Mouse (Mus musculus) liver, embryonic 12.5 days (tissue): ENCODE results near the gene Brinp2. TPM values are rescaled to one million over a fixed set of nuclear protein-coding genes. Genes with fewer than 3 reads are reported as not detected.

ENCODE experiments used
- ATAC-seq: fragments of 200-750 bp; cut with Nextera tagmentation; 2 replicates; pipeline ENCODE4 v1.8.0; 2017; ENCODE audit warnings: moderate number of reproducible peaks, mild to moderate bottlenecking, moderate library complexity
- H3K27ac ChIP-seq: fragments of 300-500 bp; sonication (generic); 2 replicates; pipeline ENCODE4 v1.5.1; 2016; ENCODE audit warnings: mild to moderate bottlenecking
- H3K27me3 ChIP-seq: fragments of 300-500 bp; sonication (generic); replicated peaks from 2 replicates; pipeline ENCODE4 v1.6.1; 2016; ENCODE audit warnings: mild to moderate bottlenecking, moderate library complexity
- H3K36me3 ChIP-seq: fragments of 300-500 bp; sonication (generic); 2 replicates; pipeline ENCODE4 v1.6.1; 2016; ENCODE audit warnings: mild to moderate bottlenecking, moderate library complexity
- H3K4me1 ChIP-seq: fragments of 300-500 bp; sonication (generic); 2 replicates; pipeline ENCODE4 v1.6.1; 2016
- H3K4me2 ChIP-seq: fragments of 300-500 bp; sonication (generic); 2 replicates; pipeline ENCODE4 v1.6.1; 2016; ENCODE audit warnings: mild to moderate bottlenecking, moderate library complexity
- H3K4me3 ChIP-seq: fragments of 300-500 bp; sonication (generic); 2 replicates; pipeline ENCODE4 v1.5.1; 2016; ENCODE audit warnings: mild to moderate bottlenecking, moderate library complexity
- H3K9ac ChIP-seq: fragments of 300-500 bp; sonication (generic); 2 replicates; pipeline ENCODE4 v1.6.1; 2016; ENCODE audit warnings: mild to moderate bottlenecking, moderate library complexity
- H3K9me3 ChIP-seq: fragments of 300-500 bp; sonication (generic); replicated peaks from 2 replicates; pipeline ENCODE4 v1.6.1; 2016; ENCODE audit warnings: mild to moderate bottlenecking, moderate library complexity
- WGBS: fragments of 180-500 bp; shearing (Covaris S2); methylation state at CpG from one replicate; pipeline ENCODE4 v1.1.7; 2016; ENCODE audit not compliant: insufficient replicate concordance; 5-methylcytosine and 5-hydroxymethylcytosine counted together
- polyA plus RNA-seq: library from polyadenylated mRNA; unstranded; fragments of >200 nt; fragmentation: Nextera tagmentation; extraction: Ambion mirVana; gene quantifications from 2 replicates; pipeline ENCODE4 v1.2.1, GENCODE M21; 2016

Brinp2 gene
- polyA plus RNA-seq, 1 experiment from 2014 or later: 0.07 TPM

GRCm38 (mm10) chr1:158283869-158284268, 72.3 kb downstream of the Brinp2 start:
- Histone ChIP-seq H3K27me3 (no peaks in the 10 kb centered on the region), H3K9me3 (no peaks in the 10 kb centered on the region), H3K36me3 (no peaks in the 10 kb centered on the region), H3K4me3 (no peak overlapping the region), H3K27ac (no peak overlapping the region), H3K4me1 (no peaks in the 10 kb centered on the region), H3K9ac (no peak overlapping the region), H3K4me2 (no peak overlapping the region)
- ATAC-seq: no peak
- 74% methylated on average over 7 of the region's 7 CpGs for WGBS

- Histone ChIP-seq H3K27me3 (no peaks in the 10 kb centered on the region), H3K4me3 (no peak overlapping the region), H3K36me3 (no peaks in the 10 kb centered on the region), H3K27ac (no peak overlapping the region), H3K9me3 (no peaks in the 10 kb centered on the region), H3K9ac (no peak overlapping the region), H3K4me2 (no peak overlapping the region), H3K4me1 (no peaks in the 10 kb centered on the region)
- ATAC-seq: no peak
- 63% methylated on average over 9 of the region's 9 CpGs for WGBS
Measured at GRCm38 (mm10) chr1:158272058-158272457, 84.1 kb downstream of the Brinp2 start.

GRCm38 (mm10) chr1:158267020-158267571, 89.0 kb downstream of the Brinp2 start:
- Histone ChIP-seq H3K36me3 (no peaks in the 10 kb centered on the region), H3K4me3 (no peak overlapping the region), H3K27ac (no peak overlapping the region), H3K9me3 (no peaks in the 10 kb centered on the region), H3K4me1 (no peaks in the 10 kb centered on the region), H3K27me3 (no peaks in the 10 kb centered on the region), H3K9ac (no peak overlapping the region), H3K4me2 (no peak overlapping the region)
- WGBS: 47% methylated on average over 8 of the region's 8 CpGs
- no peak for ATAC-seq

- no peaks in the 10 kb centered on the region for H3K9me3 ChIP-seq
- H3K36me3 ChIP-seq: no peaks in the 10 kb centered on the region
- no peaks in the 10 kb centered on the region for H3K27me3 ChIP-seq
- H3K4me1 ChIP-seq: no peaks in the 10 kb centered on the region
- no peak overlapping the region for H3K4me2 ChIP-seq
- no peak overlapping the region for H3K4me3 ChIP-seq
- no peak overlapping the region for H3K9ac ChIP-seq
- no peak overlapping the region for H3K27ac ChIP-seq
- WGBS: 64% methylated on average over 3 of the region's 3 CpGs
- ATAC-seq: no peak
Measured at GRCm38 (mm10) chr1:158266293-158267019, 89.7 kb downstream of the Brinp2 start.

- no peaks in the 10 kb centered on the region for H3K9me3 ChIP-seq
- 66% methylated on average over 5 of the region's 5 CpGs for WGBS
- no peaks in the 10 kb centered on the region for H3K36me3 ChIP-seq
- no peak overlapping the region for H3K4me3 ChIP-seq
- ATAC-seq: no peak
- H3K4me2 ChIP-seq: no peak overlapping the region
- no peak overlapping the region for H3K9ac ChIP-seq
- H3K27ac ChIP-seq: no peak overlapping the region
- no peaks in the 10 kb centered on the region for H3K27me3 ChIP-seq
- no peaks in the 10 kb centered on the region for H3K4me1 ChIP-seq
Measured at GRCm38 (mm10) chr1:158259516-158260235, 96.5 kb downstream of the Brinp2 start.

GRCm38 (mm10) chr1:158258685-158259292, 97.3 kb downstream of the Brinp2 start:
- H3K27ac ChIP-seq: no peak overlapping the region
- H3K9me3 ChIP-seq: no peaks in the 10 kb centered on the region
- H3K36me3 ChIP-seq: no peaks in the 10 kb centered on the region
- no peak overlapping the region for H3K4me3 ChIP-seq
- no peak overlapping the region for H3K4me2 ChIP-seq
- WGBS: 66% methylated on average over 6 of the region's 6 CpGs
- no peak for ATAC-seq
- no peaks in the 10 kb centered on the region for H3K4me1 ChIP-seq
- H3K27me3 ChIP-seq: no peaks in the 10 kb centered on the region
- H3K9ac ChIP-seq: no peak overlapping the region

GRCm38 (mm10) chr1:158255912-158256680, 100.0 kb downstream of the Brinp2 start:
- WGBS: 82% methylated on average over 9 of the region's 9 CpGs
- no peak for ATAC-seq
- H3K4me3 ChIP-seq: no peak overlapping the region
- no peak overlapping the region for H3K9ac ChIP-seq
- H3K4me2 ChIP-seq: no peak overlapping the region
- H3K9me3 ChIP-seq: no peaks in the 10 kb centered on the region
- no peaks in the 10 kb centered on the region for H3K4me1 ChIP-seq
- H3K36me3 ChIP-seq: no peaks in the 10 kb centered on the region
- no peaks in the 10 kb centered on the region for H3K27me3 ChIP-seq
- H3K27ac ChIP-seq: no peak overlapping the region

- Histone ChIP-seq H3K27me3 (no peaks in the 10 kb centered on the region), H3K36me3 (no peaks in the 10 kb centered on the region), H3K4me2 (no peak overlapping the region), H3K9me3 (no peaks in the 10 kb centered on the region), H3K4me3 (no peak overlapping the region), H3K4me1 (no peaks in the 10 kb centered on the region), H3K27ac (no peak overlapping the region), H3K9ac (no peak overlapping the region)
- ATAC-seq: no peak
- 71% methylated on average over 8 of the region's 8 CpGs for WGBS
Measured at GRCm38 (mm10) chr1:158252682-158253222, 103.4 kb downstream of the Brinp2 start.

- Histone ChIP-seq H3K27me3 (no peaks in the 10 kb centered on the region), H3K9ac (no peak overlapping the region), H3K4me2 (no peak overlapping the region), H3K4me1 (no peaks in the 10 kb centered on the region), H3K36me3 (no peaks in the 10 kb centered on the region), H3K9me3 (peaks cover 5% of the 10 kb centered on the region; the same call in 1 of the 2 replicates), H3K27ac (no peak overlapping the region), H3K4me3 (no peak overlapping the region)
- 68% methylated on average over 3 of the region's 3 CpGs for WGBS
- ATAC-seq: no peak
Measured at GRCm38 (mm10) chr1:158248266-158248665, 107.9 kb downstream of the Brinp2 start.

- Histone ChIP-seq H3K4me3 (no peak overlapping the region), H3K27ac (no peak overlapping the region), H3K4me1 (no peaks in the 10 kb centered on the region), H3K36me3 (no peaks in the 10 kb centered on the region), H3K27me3 (no peaks in the 10 kb centered on the region), H3K9ac (no peak overlapping the region), H3K9me3 (peaks cover 5% of the 10 kb centered on the region; the same call in 1 of the 2 replicates), H3K4me2 (no peak overlapping the region)
- no peak for ATAC-seq
- 79% methylated on average over 14 of the region's 14 CpGs for WGBS
Measured at GRCm38 (mm10) chr1:158246476-158247153, 109.5 kb downstream of the Brinp2 start.

- ATAC-seq: no peak
- H3K4me3 ChIP-seq: no peak overlapping the region
Measured at GRCm38 (mm10) chr1:158245486-158245885, 110.6 kb downstream of the Brinp2 start.

More at GRCm38 (mm10) chr1:158245486-158245885, 110.6 kb downstream of the Brinp2 start:
- Histone ChIP-seq H3K27ac (no peak overlapping the region), H3K9me3 (peaks cover 5% of the 10 kb centered on the region; the same call in 1 of the 2 replicates), H3K9ac (no peak overlapping the region), H3K4me1 (no peaks in the 10 kb centered on the region), H3K4me2 (no peak overlapping the region), H3K27me3 (no peaks in the 10 kb centered on the region), H3K36me3 (no peaks in the 10 kb centered on the region)
- 69% methylated on average over 8 of the region's 8 CpGs for WGBS
